Mouse (Mus musculus) testis, adult 2 months (tissue): ENCODE measurements at regions not wholly inside any gene's neighbourhood (a gene's known extent, or its start where the extent isn't known, plus 50 kb on each side); places are given as distances from the start of the nearest gene placed in this dataset.

Experiments used
- CTCF ChIP-seq: fragments of 200-500 bp; IDR thresholded peaks from 2 replicates; pipeline ENCODE4 v1.5.1; 2012; ENCODE audit warnings: low read depth, mild to moderate bottlenecking, inconsistent platforms, low read length, moderate library complexity; ENCODE audit not compliant: control insufficient read depth, insufficient read depth, insufficient replicate concordance
- POLR2A ChIP-seq: fragments of 200-500 bp; IDR thresholded peaks from 2 replicates; pipeline ENCODE4 v1.6.1; 2012; ENCODE audit warnings: low read depth, mild to moderate bottlenecking, inconsistent platforms, low read length, moderate library complexity; ENCODE audit not compliant: control insufficient read depth

- no peak for TF ChIP-seq POLR2A
- TF ChIP-seq CTCF, result no peak
Observed at GRCm38 (mm10) chr7:135932595-135933175, 216.5 kb upstream of the Mki67 start.
